Mouse (Mus musculus): ENCODE measurements at regions not wholly inside any gene's neighbourhood (a gene's known extent, or its start where the extent isn't known, plus 50 kb on each side); places are given as distances from the start of the nearest gene placed in this dataset. TPM values are rescaled to one million over a fixed set of nuclear protein-coding genes. Genes with fewer than 3 reads are reported as not detected.

- H3K27ac ChIP-seq (ENCODE audit: low read length) = no peak overlapping the region
- H3K9me3 ChIP-seq (replicated peaks; ENCODE audit: control insufficient read depth, low read length) = no peaks in the 10 kb centered on the region
- H3K4me2 ChIP-seq (ENCODE audit: low read depth, low read length) = no peak overlapping the region
- 26% methylated on average over 17 of the region's 17 CpGs for WGBS
- H3K27me3 ChIP-seq (ENCODE audit: control insufficient read depth, insufficient read depth, low read length) = peaks cover 8% of the 10 kb centered on the region; the same call in 1 of the 2 replicates
- H3K4me3 ChIP-seq (replicated peaks; ENCODE audit: low read length) = no peak overlapping the region
- no peaks in the 10 kb centered on the region for H3K4me1 ChIP-seq (ENCODE audit: control insufficient read depth, insufficient read depth, low read length)
- H3K36me3 ChIP-seq (ENCODE audit: control insufficient read depth, insufficient read depth, low read length) = no peaks in the 10 kb centered on the region
- ATAC-seq (ENCODE audit: insufficient read depth, low FRiP score) = no peak
- H3K9ac ChIP-seq (ENCODE audit: low read length) = no peak overlapping the region
These were observed 79.9 kb upstream of the Elac2 start for GRCm38 (mm10) chr11:64898758-64899586.

DNA sequence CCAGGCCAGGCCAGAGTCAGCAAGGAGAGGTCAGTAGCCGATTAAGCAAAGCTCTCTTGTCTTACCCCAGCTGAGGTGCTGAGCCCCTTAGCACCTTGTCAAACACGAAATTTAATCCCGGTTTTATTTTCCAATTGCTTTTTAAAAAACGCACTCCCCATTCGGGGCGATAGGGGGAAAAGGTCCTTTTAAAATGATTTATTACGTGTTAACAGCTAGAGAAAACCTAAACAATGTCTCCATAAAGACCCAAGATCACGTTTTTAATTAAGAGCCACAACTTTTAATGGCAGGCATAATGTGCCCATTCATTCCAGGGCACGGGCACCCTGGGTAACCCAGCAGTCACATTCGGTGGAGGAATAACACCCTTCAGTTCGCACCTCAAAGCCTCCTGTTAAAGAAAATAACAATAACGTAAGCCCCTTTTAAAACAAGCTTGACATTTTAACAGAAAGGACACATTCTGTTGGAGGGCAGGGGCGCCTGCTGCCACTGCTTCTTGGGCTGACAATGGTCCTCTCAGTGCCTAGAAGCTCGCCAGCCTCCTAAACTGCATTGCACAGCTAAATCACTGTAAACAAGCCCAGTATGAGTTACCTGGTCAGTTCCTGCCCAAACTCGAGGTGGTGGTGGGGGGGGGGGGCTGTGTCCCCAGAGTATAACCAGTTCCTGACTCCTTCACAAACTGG lies 79.1 kb upstream of the Elac2 start:
- ATAC-seq (ENCODE audit: insufficient read depth, low FRiP score) = no peak
- H3K9me3 ChIP-seq (replicated peaks; ENCODE audit: control insufficient read depth, low read length) = no peaks in the 10 kb centered on the region

DNA sequence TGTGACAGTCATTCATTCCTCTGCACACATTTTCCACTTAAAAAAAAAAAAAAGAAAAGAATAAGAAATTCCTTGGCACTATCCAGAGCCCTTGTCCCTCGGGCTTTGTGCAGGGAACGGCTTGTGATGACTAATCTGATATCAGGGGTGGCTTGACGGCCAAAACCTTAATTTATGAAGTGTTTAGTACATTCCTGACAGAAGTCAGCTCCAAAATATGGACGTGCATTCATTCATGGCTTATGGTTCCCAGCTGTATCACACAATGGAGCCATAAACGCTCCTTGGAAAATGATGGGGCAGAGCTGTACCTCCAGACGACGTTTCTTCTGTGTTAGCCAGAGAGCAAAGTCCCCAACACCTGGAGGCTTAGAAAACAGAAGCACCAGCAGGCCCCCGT lies 62.1 kb upstream of the Elac2 start:
- Histone ChIP-seq H3K9me3 (replicated peaks; ENCODE audit: control insufficient read depth, low read length) (no peaks in the 10 kb centered on the region), H3K36me3 (ENCODE audit: control insufficient read depth, insufficient read depth, low read length) (no peaks in the 10 kb centered on the region), H3K4me1 (ENCODE audit: control insufficient read depth, insufficient read depth, low read length) (no peaks in the 10 kb centered on the region), H3K4me3 (replicated peaks; ENCODE audit: low read length) (no peak overlapping the region), H3K27me3 (ENCODE audit: control insufficient read depth, insufficient read depth, low read length) (no peaks in the 10 kb centered on the region), H3K9ac (ENCODE audit: low read length) (no peak overlapping the region), H3K4me2 (ENCODE audit: low read depth, low read length) (no peak overlapping the region), H3K27ac (ENCODE audit: low read length) (no peak overlapping the region)
- 35% methylated on average over 8 of the region's 8 CpGs for WGBS
- no peak for ATAC-seq (ENCODE audit: insufficient read depth, low FRiP score)

More for the DNA sequence above, 79.1 kb upstream of the Elac2 start:
- peaks cover 8% of the 10 kb centered on the region; the same call in 1 of the 2 replicates for H3K27me3 ChIP-seq (ENCODE audit: control insufficient read depth, insufficient read depth, low read length)
- H3K4me2 ChIP-seq (ENCODE audit: low read depth, low read length) = no peak overlapping the region
- no peak overlapping the region for H3K4me3 ChIP-seq (replicated peaks; ENCODE audit: low read length)
- no peak overlapping the region for H3K27ac ChIP-seq (ENCODE audit: low read length)
- no peak overlapping the region for H3K9ac ChIP-seq (ENCODE audit: low read length)
- no peaks in the 10 kb centered on the region for H3K36me3 ChIP-seq (ENCODE audit: control insufficient read depth, insufficient read depth, low read length)
- H3K4me1 ChIP-seq (ENCODE audit: control insufficient read depth, insufficient read depth, low read length) = no peaks in the 10 kb centered on the region
- 51% methylated on average over 15 of the region's 15 CpGs for WGBS

DNA sequence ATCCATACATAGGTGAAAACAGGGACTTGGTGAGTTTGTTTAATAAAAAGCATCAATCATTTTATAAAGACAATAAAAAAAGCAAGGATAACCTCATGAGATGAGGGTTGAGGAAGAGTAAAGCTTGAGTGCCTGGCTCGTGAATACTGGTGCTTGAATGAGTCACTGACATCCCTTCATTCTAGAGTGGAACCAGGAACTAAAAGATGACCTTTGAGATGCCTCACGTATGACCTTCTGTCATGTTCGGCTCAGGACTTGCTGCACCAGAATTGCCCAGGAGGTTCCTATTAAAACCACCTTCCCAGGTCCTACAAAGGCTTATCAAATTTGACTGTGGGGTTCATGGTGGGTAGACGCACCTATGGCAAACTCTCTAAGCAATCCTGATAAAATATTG lies 61.5 kb upstream of the Elac2 start:
- H3K4me1 ChIP-seq (ENCODE audit: control insufficient read depth, insufficient read depth, low read length) = no peaks in the 10 kb centered on the region
- no peak for ATAC-seq (ENCODE audit: insufficient read depth, low FRiP score)
- no peaks in the 10 kb centered on the region for H3K9me3 ChIP-seq (replicated peaks; ENCODE audit: control insufficient read depth, low read length)
- WGBS = 77% methylated on average over 4 of the region's 4 CpGs
- H3K27ac ChIP-seq (ENCODE audit: low read length) = no peak overlapping the region
- H3K9ac ChIP-seq (ENCODE audit: low read length) = no peak overlapping the region
- no peaks in the 10 kb centered on the region for H3K36me3 ChIP-seq (ENCODE audit: control insufficient read depth, insufficient read depth, low read length)
- H3K4me2 ChIP-seq (ENCODE audit: low read depth, low read length) = no peak overlapping the region
- H3K27me3 ChIP-seq (ENCODE audit: control insufficient read depth, insufficient read depth, low read length) = no peaks in the 10 kb centered on the region
- no peak overlapping the region for H3K4me3 ChIP-seq (replicated peaks; ENCODE audit: low read length)

- no peak for ATAC-seq (ENCODE audit: insufficient read depth, low FRiP score)
- no peaks in the 10 kb centered on the region for H3K9me3 ChIP-seq (replicated peaks; ENCODE audit: control insufficient read depth, low read length)
- H3K9ac ChIP-seq (ENCODE audit: low read length) = no peak overlapping the region
- H3K4me2 ChIP-seq (ENCODE audit: low read depth, low read length) = no peak overlapping the region
- no peaks in the 10 kb centered on the region for H3K4me1 ChIP-seq (ENCODE audit: control insufficient read depth, insufficient read depth, low read length)
- H3K27me3 ChIP-seq (ENCODE audit: control insufficient read depth, insufficient read depth, low read length) = no peaks in the 10 kb centered on the region
- WGBS = 70% methylated on average over 2 of the region's 2 CpGs
- H3K27ac ChIP-seq (ENCODE audit: low read length) = no peak overlapping the region
- no peaks in the 10 kb centered on the region for H3K36me3 ChIP-seq (ENCODE audit: control insufficient read depth, insufficient read depth, low read length)
- H3K4me3 ChIP-seq (replicated peaks; ENCODE audit: low read length) = no peak overlapping the region
These were observed 53.8 kb upstream of the Elac2 start for GRCm38 (mm10) chr11:64924989-64925388.

- Histone ChIP-seq H3K9me3 (replicated peaks; ENCODE audit: control insufficient read depth, low read length) (no peaks in the 10 kb centered on the region), H3K27ac (ENCODE audit: low read length) (no peak overlapping the region), H3K27me3 (ENCODE audit: control insufficient read depth, insufficient read depth, low read length) (no peaks in the 10 kb centered on the region), H3K4me2 (ENCODE audit: low read depth, low read length) (no peak overlapping the region), H3K4me3 (replicated peaks; ENCODE audit: low read length) (no peak overlapping the region), H3K9ac (ENCODE audit: low read length) (no peak overlapping the region), H3K36me3 (ENCODE audit: control insufficient read depth, insufficient read depth, low read length) (no peaks in the 10 kb centered on the region), H3K4me1 (ENCODE audit: control insufficient read depth, insufficient read depth, low read length) (no peaks in the 10 kb centered on the region)
- WGBS = 61% methylated on average over 1 of the region's 1 CpGs
- ATAC-seq (ENCODE audit: insufficient read depth, low FRiP score) = no peak
These were observed 52.9 kb upstream of the Elac2 start for GRCm38 (mm10) chr11:64925970-64926369.

Small RNAs in the stretch of these regions (microRNA-seq; reads per million reads assigned to microRNA genes)
- not detected for gene Gm24275
